Mouse (Mus musculus): Measurements from ENCODE around the gene Gm20826.
"Not testable (repeated sequence)": the region's sequence is repeated elsewhere in the genome, so short reads cannot be mapped to it uniquely, and the experiment has no call there.

Gene Gm20826

GRCm38 (mm10) chrY:7638389-7638788 is at the start of gene Gm20826:
Gene Gm20826, minus strand, starts transcription at chrY:7638489.
- not testable (repeated sequence) for DNase-seq (ENCODE audit: low read depth, low spot score)
